Mouse (Mus musculus) induced T-regulatory cell, adult 2 months (primary cell): Measurements from ENCODE around the gene Hs6st1.
"Not testable (repeated sequence)": the region's sequence is repeated elsewhere in the genome, so short reads cannot be mapped to it uniquely, and the experiment has no call there.

Experiments
- DNase-seq: peaks from one replicate; pipeline ENCODE4 v3.0.0-alpha.2; 2012; ENCODE audit warnings: low read depth

The Hs6st1 gene

DNA sequence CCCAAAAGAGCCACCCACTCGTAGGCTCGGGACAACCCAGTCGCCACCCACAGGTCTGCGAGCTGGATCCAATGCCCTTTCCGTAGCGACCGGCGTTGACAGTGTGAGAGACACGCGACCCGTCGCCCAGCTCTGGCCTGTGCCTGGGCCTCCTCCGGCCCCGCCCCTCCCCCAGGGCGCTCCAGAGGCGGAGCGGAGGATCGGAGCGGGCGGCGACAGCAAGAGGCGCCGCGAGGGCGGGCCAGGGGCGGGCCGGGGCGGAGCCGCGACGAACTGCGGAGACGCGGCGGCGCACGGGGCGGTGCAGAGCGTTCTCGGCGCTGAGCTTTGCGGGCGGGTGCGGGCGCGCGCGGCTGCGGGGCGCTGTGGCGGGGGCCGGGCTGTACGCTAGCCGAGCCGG, at the start of gene Hs6st1:
Gene Hs6st1 (plus strand): TSS at position 325 of the 400 bp plus-strand sequence.
- DNase-seq, result peak; percentile 93

DNA sequence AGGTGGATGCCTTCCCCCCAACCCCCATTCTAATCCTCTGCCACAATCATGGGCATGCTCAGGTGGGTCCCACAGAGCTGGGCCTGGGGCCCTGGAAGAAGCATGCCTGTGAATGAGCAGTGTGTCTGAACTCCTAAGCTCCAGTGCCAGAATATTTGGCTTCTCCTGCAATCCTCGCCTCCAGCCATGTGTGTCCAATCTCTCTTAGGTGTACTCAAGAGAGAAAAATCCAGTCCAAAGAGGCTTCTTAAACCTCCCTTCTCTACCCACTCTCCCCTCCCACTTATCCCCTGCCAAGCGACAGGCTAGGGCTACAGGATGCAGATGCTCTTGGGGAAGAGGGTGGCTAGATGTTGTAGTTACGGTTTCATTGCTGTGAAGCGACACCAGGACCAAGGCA, 49.6 kb upstream of the Hs6st1 start:
- DNase-seq, result no peak

DNA sequence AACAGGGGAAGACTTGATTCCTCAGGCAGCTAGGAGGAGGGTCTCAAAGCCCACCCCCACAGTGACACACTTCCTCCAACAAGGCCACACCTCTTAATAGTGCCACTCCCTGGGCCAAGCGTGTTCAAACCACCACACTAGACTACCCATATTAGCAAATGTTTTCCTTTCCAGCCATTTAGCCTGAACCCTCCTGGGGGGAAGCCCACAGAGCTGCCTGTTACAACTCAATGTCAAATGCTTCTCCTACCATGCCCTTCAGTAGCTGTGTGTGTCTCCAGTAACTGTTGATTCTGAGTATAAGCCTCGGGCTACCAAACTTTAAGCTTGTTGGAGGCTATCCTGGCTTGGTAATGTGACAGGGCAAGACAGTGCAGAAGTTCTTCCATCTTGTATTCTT, 49.0 kb upstream of the Hs6st1 start:
- no peak for DNase-seq

DNA sequence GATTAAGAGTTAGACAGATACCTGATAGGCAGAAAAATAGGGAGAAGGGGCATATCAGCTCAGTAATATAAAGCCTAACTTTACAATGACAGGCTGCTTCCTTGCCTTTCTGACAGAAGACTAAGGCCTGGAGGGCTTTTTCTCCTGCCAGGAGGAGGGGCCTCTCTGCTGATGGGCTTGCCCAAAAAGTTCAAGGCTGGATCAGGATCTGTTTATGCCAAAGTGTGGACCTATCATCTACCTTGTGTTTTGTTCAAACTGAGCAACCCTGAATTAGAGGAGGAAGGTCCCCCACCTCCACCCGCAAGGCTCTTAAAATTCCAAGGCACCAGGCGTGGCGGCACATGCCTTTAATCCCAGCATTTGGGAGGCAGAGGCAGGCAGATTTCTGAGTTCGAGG, 47.9 kb upstream of the Hs6st1 start:
- no peak for DNase-seq

DNA sequence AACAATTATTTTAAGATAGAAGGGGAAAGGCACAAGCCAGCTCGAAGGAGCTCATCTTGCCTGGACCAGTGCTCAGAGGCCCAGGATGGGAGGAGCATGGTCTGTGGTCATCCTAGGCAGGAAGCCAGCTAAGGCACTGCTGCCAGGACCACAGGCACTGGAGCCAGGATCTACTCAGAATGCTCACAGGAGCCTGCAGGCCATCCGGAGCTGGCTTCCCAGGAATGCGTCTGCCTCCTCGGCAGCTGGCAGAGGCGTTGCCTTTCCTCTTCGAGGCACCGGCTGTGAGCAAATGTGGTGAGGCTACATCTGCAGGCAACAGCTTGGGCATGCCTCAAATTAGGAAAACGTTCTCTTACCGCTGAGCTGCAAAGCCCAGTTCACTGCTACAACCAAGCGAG, 37.8 kb upstream of the Hs6st1 start:
- DNase-seq, result no peak

DNA sequence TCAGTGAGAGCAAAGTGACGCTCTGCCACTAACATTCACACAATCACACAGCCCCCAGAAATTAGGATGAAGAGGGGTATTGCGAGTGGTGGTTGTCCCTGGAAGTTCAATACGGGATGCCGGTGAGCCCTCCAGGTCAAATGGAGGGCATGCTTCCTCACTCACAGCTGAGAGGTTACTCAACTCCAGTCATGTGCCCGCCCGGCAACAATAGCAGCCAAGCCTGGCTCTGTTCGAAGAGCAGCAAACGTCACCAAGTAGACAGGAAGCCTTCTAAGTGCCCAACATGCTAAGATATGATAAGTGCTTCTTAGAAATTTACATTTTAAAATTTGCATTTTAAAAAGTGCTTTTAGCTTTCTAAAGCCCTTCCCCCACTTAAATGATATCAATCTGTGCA, 29.4 kb upstream of the Hs6st1 start:
- DNase-seq, result no peak

DNA sequence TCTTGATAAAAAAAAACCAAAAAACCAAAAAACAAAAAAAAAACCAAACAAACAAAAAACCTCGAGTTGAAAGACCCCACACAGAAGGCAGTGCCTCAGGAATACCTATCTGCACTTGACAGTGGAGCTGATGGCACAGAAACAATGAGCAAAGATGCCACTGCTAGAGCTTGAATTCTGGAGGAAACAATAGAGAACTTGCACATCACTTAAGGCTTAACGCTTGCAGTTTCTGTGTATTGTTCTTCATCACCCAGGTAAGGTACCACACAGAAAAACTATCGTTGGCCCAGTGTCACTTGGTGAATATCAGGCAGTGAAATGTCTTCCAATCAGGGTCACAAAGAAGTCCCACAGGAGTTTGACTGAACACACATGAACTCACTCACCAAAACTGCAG, 26.1 kb upstream of the Hs6st1 start:
- DNase-seq, result no peak

DNA sequence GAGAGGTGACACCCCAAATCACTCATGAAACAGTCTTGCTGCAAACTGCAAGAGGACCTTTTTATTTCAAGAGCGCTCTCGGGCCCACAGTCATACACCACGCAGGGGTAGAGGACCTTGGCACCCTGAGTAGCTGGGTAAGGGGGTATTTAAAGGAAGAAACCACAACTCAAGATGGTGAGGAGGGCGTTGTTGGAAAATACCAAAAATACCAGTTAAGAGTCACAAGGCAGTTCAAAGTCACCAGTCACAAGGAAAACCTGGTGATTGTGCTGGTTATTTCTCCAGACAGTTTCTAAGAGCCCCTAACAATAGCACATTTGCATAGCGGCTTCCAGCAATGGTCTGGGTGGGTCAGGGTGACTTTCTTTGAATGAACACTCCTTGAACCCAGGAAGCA, 24.4 kb upstream of the Hs6st1 start:
- not testable (repeated sequence) for DNase-seq

DNA sequence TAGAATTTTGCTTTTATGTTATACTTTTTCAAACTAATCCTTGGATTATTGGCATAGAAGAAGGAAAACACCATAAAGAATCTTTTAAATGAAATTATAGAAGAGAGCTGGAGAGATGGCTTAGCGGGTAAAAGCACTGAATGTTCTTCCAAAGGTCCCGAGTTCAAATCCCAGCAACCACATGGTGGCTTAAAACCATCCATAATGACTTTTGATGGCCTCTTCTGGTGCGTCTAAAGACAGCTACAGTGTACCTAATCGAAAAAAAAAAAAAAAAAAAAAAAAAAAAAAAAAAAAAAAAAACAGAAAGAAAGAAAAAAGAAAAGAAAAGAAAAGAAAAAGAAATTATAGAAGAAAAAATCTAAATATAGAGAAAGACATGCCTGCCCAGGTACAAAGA, 23.9 kb upstream of the Hs6st1 start:
- DNase-seq, result no peak

DNA sequence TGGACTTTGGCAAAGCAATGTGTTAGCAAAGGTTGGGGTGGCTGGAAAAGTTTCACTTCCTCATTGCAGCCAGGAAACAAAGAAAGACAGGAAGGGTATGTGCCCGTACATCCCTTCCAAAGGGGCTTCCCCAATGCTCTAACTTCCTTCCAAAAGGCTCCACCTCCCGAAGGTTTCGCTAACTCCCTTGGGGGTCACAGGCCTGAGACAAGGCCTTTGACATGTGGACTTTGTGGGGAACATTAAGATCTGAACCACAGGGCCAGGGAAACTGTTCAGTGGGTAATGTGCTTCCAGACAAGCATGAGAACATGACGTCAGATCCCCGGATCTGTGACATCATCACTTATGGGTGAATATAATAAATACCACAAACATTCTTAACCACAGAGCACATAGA, 15.5 kb upstream of the Hs6st1 start:
- DNase-seq, result no peak

DNA sequence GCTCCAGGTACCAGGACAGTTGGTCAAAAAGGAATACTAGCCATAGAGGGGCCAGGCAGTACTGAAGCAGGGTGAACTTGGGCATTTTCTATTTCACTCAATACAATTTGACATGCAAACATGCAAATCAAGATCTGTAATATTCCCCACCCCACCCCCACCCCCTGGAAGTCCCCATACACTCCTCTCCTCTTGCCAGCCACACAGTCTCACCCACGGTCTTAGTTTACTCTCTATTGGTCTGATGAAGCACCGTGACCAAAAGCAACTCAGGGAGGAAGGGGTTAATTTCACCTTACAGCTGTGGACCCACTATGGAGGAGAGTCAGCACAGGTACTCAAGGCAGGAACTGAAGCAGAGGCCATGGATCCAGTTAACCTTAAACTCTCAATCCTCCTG, 14.6 kb upstream of the Hs6st1 start:
- no peak for DNase-seq

DNA sequence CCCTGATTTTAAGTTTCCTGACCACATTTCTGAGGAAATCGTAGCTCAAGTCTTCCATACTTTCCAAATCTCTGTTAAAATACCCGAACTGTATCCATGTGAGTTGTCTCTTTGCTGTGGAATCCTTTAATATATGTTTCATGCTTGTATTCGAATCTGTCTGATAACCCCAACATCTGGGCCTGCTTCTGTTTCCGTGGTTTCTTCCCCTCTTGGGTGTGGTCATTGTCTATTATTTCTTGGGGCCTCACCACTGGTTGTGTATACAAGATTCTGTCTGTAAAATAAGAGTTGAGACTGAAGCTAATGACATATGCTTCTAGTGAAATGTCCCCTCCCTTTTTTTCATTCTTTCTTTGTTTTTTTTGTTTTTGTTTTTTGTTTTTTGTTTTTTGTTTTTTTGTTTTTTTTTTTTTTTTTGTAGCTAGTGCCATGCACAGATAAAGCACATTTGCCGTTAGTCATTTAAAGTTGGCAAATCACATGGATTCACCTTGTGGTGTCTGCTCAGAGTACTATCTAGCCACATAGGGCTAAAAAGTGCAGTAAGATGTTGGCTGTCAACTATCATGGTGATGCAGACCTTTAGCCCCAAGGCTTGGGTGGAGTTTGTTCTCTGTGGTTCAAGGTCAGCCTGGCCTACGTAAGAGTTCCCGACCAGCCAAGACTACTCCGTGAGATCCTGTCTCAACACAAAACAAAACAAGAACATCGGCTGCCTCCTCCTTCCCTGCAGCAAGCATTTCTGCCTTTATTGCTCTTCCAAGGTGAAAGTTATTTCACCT, 13.8 kb upstream of the Hs6st1 start:
- DNase-seq, result no peak

DNA sequence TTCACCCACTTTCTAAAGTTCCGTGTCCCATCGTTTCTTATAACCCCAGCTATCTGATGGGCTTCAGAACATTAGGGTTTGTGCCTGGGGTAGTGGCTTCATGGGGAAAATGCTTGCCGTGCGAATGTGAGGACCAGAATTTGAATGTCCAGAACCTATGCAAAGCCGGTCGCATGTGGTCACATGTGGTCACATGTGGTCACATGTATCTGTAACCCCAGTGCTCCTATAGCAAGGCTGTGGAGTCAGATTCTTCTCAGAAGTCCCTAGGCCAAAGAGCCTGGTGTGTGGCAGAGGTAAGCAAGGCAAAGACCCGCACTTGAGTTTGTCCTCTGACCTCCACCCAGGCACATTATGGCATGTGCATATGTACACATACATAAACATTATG, 13.2 kb upstream of the Hs6st1 start:
- DNase-seq, result no peak

DNA sequence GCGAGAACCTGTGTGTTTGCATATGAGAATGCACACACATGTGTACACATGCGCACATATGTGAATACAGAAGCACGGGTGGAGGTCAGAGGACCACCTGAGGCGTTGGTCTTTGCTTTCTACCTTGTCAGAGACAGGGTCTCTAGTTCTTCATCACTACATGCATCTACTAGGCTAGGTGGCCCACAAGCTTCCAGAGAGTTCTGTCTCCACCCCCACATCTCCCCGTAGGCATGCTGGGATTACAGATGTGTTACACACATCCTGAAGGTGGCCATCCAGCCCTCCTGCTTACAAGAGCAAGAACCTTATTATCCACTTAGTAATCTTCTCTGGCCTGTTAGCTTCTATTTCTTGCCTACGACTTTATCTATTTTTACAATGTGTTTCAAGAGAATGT, 8.8 kb upstream of the Hs6st1 start:
- DNase-seq, result no peak

DNA sequence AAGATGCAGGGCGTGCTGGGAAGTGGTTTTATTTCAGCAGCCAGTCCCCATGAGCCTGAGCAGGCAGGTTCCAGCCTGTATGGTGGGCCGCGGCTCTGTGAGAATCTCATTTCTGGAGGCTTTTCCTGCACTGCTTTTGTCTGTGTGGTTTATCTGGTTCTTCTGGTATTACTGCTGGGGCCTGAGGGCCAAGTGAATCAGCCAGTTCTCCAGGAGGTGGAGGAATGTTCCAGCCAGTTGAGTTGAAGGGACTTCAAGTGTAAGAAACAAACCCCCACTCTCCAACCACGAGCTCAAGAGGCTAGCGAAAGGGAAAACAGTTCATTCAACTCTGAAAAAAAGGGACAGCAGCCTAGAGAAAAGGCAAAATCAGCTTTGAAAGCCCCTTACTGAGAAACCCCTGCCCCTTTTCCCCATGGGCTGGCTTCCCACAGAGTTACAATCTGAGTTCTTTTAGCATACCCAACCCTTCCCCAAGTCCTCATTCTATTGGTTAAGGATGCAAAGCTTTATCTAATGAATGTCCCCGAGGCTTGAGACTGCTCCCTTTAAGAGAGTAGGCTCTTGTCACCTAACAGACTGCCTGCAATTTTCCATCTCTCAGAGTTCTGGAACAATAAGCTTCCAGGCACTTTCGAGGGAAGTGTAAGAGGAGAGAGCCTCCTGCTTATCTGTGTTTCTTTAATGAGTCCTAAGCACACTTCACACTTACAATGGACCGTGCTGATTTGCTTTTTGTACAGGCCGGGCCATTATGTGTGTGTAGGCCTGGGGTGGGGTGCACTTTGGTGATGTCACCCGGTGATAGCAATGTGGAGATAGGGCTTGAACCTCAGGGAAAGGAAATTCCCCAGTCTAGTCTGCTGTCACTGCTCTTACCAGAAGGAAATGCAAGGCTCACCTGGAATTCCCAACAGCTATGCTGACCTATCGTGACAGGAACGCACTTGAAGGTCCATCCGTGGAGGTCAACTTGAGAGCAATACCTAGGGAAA, 7.9 kb upstream of the Hs6st1 start:
- DNase-seq, result no peak

DNA sequence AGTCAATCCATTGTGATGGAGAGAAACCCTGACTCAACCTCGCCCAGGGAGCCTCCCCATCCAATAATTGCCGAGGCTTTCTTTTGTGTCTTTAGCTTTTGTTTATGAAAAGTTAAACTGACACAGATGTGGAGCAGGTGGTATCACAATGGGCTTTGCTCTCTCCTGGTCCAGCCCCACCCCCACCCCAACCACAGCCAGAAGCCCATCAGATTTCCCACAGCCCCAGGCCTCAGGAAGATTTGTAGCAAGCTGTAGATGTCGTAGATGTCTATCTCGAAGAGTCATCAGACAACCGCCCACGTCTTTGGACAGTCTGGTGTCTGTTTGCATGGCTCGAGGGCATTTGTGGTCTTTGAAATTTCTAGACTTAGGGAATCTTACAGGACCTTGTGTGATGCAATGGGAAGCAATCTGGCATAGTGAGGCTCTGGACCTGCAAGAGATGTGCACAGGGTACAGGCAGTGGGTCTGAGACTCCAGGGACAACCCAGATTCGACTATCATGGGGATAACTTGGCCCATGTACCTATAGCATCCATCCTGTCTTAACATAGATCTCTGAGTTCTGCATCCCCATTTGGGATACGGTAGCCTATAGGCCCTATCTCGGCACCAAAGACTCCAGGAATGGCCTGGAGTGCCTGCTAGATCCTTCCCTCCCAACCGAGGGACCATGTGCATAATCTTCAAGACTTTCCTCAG, 6.8 kb upstream of the Hs6st1 start:
- DNase-seq, result no peak

DNA sequence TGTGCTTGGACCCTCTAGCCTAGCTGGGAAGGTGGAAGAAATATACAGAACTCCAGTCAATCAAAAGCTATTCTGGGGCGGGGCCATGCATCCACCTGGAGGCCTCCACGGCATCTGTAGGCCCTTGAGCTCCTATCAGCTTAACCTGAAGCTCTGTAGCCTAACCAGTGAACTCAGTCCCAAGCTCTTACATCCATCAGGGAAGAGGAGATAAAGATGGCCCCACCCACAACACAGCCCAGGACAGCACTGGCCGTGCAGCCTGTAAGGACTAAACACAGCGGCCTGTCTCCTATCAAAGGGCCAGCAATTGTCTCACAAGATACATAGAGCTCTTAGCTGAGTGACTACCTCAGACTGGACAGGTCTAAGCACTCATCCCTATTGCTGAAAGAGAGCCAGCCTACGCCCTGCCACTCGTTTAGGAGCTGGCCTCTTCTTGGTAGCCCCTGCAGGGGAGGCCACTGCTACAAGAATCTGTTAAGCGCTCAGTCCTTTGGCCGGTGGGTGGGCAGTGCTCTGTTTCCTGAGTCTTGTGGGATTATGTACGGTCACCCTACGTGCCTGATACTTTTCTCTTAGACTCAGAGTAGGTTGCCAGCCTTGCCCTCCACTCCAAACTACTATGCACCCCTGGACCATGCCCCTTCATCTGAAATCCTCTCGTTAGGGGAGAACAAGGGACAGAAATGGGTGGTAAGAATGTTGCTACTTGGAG, 6.0 kb upstream of the Hs6st1 start:
- no peak for DNase-seq

DNA sequence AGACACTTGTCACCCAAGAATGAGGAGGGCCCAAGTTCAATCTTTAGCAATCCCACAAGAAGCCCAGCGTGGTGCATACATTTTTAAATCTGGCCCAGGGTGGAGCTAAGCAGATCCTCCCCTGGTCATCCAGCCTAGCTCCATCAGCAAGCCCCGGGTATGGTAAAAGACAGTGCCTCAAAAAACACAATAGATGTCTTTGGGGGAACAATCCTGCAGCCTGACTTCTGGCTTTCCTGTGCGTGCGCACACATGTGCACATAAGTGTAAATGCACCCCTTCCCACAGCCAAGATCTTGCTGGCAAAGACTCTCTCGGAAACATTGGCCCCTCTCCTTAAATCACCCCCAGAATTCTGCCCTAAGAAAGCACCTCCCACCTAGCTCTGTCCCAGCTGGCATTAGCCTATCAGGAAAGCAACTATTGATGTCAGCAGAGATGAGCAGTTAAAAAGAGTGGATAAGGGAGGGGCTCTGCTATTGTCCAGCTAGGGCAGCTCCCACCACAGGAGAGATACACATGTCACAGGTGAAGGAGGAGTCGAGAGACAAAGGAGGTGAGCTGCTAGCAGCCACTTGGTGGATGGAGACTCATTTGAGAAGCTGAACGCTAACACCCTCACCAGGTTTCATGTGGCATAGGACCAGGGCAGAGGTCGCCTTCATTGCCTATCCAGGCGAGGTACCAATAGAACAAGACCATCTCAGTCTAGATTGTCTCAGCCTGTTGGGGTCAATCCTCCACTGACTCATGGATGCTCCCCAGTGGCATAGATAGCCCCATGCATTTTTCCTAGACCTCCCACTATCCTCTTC, 5.2 kb upstream of the Hs6st1 start:
- no peak for DNase-seq

DNA sequence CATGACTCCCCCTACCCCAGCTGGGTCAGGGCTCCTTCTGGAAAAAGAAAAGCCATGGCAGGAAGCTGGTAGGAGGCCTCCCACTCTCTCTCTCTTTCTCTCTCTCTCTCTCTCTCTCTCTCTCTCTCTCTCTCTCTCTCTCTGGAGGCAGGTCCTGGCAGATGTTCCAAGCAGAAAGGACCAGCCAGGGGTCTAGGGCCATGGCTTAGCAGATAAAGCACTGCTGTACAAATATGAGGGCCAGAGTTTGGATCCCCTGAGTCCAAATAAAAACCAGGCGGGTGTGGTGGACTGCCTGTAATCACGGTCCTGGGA, 4.6 kb upstream of the Hs6st1 start:
- no peak for DNase-seq

DNA sequence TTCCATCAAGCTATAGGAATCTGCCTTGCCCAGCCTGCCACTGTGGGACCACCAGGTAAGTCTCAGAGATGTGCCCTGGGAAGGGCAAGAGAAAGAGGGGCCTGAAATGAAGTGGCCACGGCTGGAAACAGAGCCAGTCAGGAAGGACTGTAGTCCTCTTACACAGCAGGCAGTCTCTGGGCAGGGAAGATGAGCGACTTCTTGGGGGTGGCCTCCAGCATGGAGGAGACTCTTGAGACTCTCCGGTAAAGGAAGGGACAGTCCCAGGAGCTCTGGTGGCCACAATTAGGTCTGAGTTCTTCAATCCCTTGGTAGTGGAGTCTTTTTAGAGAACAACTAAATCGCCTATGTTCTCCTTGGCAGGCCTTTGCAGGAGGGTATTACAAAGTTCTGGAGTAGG, 4.0 kb upstream of the Hs6st1 start:
- DNase-seq, result peak; percentile 21
